Comparison of ENCODE assay signal across 8 mouse cellular contexts in the genomic region with DNA sequence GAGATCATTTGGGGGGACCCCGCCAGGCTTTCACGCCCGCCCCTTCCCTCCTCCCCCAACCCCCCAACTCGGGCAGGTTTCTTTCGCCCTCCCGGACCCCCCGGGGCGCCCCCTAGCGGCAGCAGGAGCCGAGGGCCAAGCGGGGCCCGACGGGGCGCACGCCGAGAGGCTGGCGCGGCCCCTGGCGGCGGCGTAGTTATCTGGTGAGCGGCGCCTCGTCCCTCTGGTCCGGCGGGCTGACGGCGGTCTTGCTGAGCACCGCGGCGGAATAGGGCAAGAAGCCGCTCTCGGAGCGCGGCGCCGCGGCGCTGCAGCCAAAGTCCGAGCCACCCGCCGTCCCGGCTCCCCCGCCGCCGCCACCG. TPM values are rescaled to one million over a fixed set of nuclear protein-coding genes. Genes with fewer than 3 reads are reported as not detected.
DNase-seq lines count a peak whose midpoint lies in the region; ATAC-seq lines count a peak whose summit lies in the region.

No protein-coding gene starts in this region.

- peak overlapping the region; percentile 73 for H3K4me2 ChIP-seq in intestine, embryonic 15.5 days (replicated peaks)

- H3K27ac ChIP-seq in intestine, embryonic 15.5 days: no peak overlapping the region

- peak; percentile 43 for DNase-seq in CD4-positive, CD25-positive, alpha-beta regulatory T cell, adult 2 months (ENCODE audit: low read depth, low spot score)
- DNase-seq in thymus, postnatal 14 days: peak; percentile 39
- no peak for DNase-seq in thymus, adult 18-20 months
- DNase-seq in lung, postnatal 14 days: peak; percentile 50
- peak; percentile 85 for DNase-seq in testis, postnatal 14 days (ENCODE audit: low spot score)
- no peak for DNase-seq in cerebellum, adult 18-20 months

- H3K27me3 ChIP-seq in intestine, embryonic 15.5 days (replicated peaks): peaks cover 83% of the 10 kb centered on the region

- H3K36me3 ChIP-seq in intestine, embryonic 15.5 days: no peaks in the 10 kb centered on the region

- H3K9me3 ChIP-seq in intestine, embryonic 15.5 days: no peaks in the 10 kb centered on the region

- H3K4me3 ChIP-seq in intestine, embryonic 15.5 days (replicated peaks): peak overlapping the region; percentile 40

- no peak for ATAC-seq in CD4-positive, CD25-positive, alpha-beta regulatory T cell, adult 4 months
- ATAC-seq in intestine, embryonic 15.5 days: peak; percentile 52

- peaks cover 22% of the 10 kb centered on the region for H3K4me1 ChIP-seq in intestine, embryonic 15.5 days (replicated peaks)

- 2% methylated on average over 43 of the region's 47 CpGs for WGBS in intestine, embryonic 15.5 days

- H3K9ac ChIP-seq in intestine, embryonic 15.5 days: no peak overlapping the region

RNA-seq across cellular contexts. Expression of a gene that starts 4.0 kb away (rescaled TPM):
- polyA plus RNA-seq in CD4-positive, CD25-positive, alpha-beta regulatory T cell, adult 4 months (2017; shearing (Covaris generic)): not detected
- 0.04 TPM in 1 of 2 replicates, not detected in the other for polyA plus RNA-seq in intestine, embryonic 15.5 days (2015; fragmentation: Nextera tagmentation; extraction: Ambion mirVana)

RNA-seq across cellular contexts. Expression of a gene that starts 12.7 kb away (rescaled TPM):
- polyA plus RNA-seq in CD4-positive, CD25-positive, alpha-beta regulatory T cell, adult 4 months (2017; shearing (Covaris generic)): not detected
- polyA plus RNA-seq in intestine, embryonic 15.5 days (2015; fragmentation: Nextera tagmentation; extraction: Ambion mirVana): 0.67 and 0.77 TPM in 2 replicates

RNA-seq across cellular contexts. Expression of a gene that starts 19.4 kb away (rescaled TPM):
- not detected for polyA plus RNA-seq in CD4-positive, CD25-positive, alpha-beta regulatory T cell, adult 4 months (2017; shearing (Covaris generic))
- polyA plus RNA-seq in intestine, embryonic 15.5 days (2015; fragmentation: Nextera tagmentation; extraction: Ambion mirVana): 0.45 and 1.1 TPM in 2 replicates

RNA-seq across cellular contexts. Expression of a gene that starts 24.0 kb away (rescaled TPM):
- not detected for polyA plus RNA-seq in CD4-positive, CD25-positive, alpha-beta regulatory T cell, adult 4 months (2017; shearing (Covaris generic))
- polyA plus RNA-seq in intestine, embryonic 15.5 days (2015; fragmentation: Nextera tagmentation; extraction: Ambion mirVana): 1.2 and 2.3 TPM in 2 replicates

RNA-seq across cellular contexts. Expression of a gene that starts 36.3 kb away (rescaled TPM):
- not detected for polyA plus RNA-seq in CD4-positive, CD25-positive, alpha-beta regulatory T cell, adult 4 months (2017; shearing (Covaris generic))
- 4.8 and 7.9 TPM in 2 replicates for polyA plus RNA-seq in intestine, embryonic 15.5 days (2015; fragmentation: Nextera tagmentation; extraction: Ambion mirVana)

Comparison
In these comparisons a context has a peak if more than half of its experiments do, and no peak if none do; other contexts are left out.
1. DNase-seq: peak in CD4-positive, CD25-positive, alpha-beta regulatory T cell, adult 2 months (single experiment), thymus, postnatal 14 days (single experiment), lung, postnatal 14 days (single experiment) and testis, postnatal 14 days (single experiment); none in thymus, adult 18-20 months (0 of 2) and cerebellum, adult 18-20 months (0 of 2).